Mouse (Mus musculus): Measurements from ENCODE around the gene Abracl.

The Abracl gene

GRCm38 (mm10) chr10:18021576-18022311 lies 1.3 kb downstream of the Abracl start:
- DNase-seq (ENCODE audit: low spot score in 2 of 2), result no peak

DNA sequence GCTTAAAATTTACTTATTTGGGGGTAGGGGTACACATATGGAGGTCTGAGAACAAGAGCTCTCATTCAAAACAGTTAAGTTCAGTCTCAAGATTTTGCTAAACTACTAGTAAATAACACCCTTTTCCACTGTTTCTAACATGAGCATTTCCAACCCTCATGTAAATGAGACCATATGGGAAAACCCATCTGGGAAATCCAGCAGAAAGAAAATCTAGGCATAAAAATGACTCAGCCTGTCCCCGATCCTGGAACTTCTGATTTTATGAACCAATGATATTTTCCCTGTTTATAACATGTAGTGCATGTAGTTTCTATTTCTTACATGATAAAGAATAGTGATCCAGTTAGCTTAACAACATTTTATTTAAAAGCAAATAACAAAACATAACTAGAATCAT lies 2.2 kb downstream of the Abracl start:
- no peak for DNase-seq (ENCODE audit: low spot score in 2 of 2)

- DNase-seq (ENCODE audit: low spot score in 2 of 2), result no peak
Measured at GRCm38 (mm10) chr10:18020443-18020842, 2.6 kb downstream of the Abracl start.

- DNase-seq (ENCODE audit: low spot score in 2 of 2), result no peak
Measured at GRCm38 (mm10) chr10:18011761-18012160, 11.3 kb downstream of the Abracl start.

DNA sequence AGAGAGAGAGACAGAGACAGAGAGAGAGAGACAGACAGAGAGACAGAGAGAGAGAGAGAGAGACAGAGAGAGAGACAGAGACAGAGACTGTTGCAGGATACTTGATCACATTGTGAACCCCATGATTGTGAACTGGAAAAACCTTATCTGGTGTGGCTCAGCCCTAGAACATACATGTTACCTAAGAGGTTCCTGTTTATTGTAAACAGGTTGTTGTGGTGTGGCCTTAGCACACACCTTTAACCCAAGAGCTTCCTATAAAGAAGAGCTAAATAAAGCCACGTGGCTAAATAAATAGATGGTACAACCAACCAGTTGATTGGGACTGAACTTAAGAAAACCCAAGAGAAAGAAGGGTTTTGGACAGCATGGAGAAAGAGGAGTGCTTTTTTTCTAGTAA lies 13.3 kb downstream of the Abracl start:
- no peak for DNase-seq (ENCODE audit: low spot score in 2 of 2)

- no peak for DNase-seq (ENCODE audit: low spot score in 2 of 2)
Measured at GRCm38 (mm10) chr10:18008118-18008517, 15.0 kb downstream of the Abracl start.

GRCm38 (mm10) chr10:18007243-18007642 lies 15.8 kb downstream of the Abracl start:
- no peak for DNase-seq (ENCODE audit: low spot score in 2 of 2)

DNA sequence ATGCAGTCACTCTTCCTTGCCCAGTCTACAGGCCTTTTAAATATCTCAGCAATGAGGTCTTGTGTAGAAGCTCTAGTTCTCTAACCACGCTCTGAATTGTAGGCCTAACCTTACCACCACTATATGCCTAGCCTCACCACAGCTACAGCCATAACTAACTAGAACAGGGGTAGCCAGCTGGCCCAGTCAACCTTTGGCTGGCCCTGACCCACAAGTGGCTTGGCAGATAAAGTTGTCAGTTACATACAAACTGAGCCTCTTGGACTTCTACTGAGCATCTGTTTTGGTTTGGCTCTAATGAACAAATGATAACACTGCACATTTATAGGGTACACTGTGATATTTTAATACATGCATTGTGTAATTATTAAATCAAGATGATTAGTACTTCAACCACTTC lies 16.3 kb downstream of the Abracl start:
- DNase-seq (ENCODE audit: low spot score in 2 of 2), result no peak

- no peak for DNase-seq (ENCODE audit: low spot score in 2 of 2)
Measured at GRCm38 (mm10) chr10:18005136-18005955, 17.7 kb downstream of the Abracl start.

GRCm38 (mm10) chr10:18003966-18004637 lies 19.0 kb downstream of the Abracl start:
- DNase-seq (ENCODE audit: low spot score in 2 of 2), result no peak

- no peak for DNase-seq (ENCODE audit: low spot score in 2 of 2)
Measured at GRCm38 (mm10) chr10:17990576-17990975, 32.5 kb downstream of the Abracl start.

DNA sequence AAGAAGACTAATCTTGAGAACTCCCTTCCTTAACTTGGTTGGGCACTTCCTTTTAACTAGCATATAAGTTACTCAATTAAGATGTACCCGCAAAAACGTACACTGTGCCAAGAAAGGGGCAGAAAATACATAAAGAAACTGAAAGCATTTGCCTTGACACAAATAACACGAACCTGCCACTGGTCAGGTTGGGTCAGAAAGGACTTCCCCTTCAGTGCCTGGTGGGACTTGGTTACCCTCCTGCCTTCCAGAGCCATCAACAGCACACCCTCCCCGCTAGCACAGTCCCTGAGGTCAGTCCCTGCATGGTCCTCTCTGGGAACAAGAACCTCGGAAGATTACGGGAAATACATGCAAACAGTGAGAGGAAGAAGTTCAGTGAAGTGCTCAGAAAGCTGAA lies 34.0 kb downstream of the Abracl start:
- no peak for DNase-seq (ENCODE audit: low spot score in 2 of 2)

- no peak for DNase-seq (ENCODE audit: low spot score in 2 of 2)
Measured at GRCm38 (mm10) chr10:17987823-17988423, 35.2 kb downstream of the Abracl start.

GRCm38 (mm10) chr10:17983313-17983712 lies 39.8 kb downstream of the Abracl start:
- DNase-seq (ENCODE audit: low spot score in 2 of 2), result no peak

GRCm38 (mm10) chr10:17966090-17966489 lies 57.0 kb downstream of the Abracl start:
- DNase-seq (ENCODE audit: low spot score in 2 of 2), result no peak

All from spleen, postnatal 10 days (tissue).